Mouse (Mus musculus): ENCODE results near the gene Phc2.

- no peak for TF ChIP-seq CTCF (IDR thresholded peaks at IDR 0.05 in 2 of 3, conservative IDR thresholded peaks at IDR 0.05 in 1 of 3; ENCODE audit: control insufficient read depth in 1 of 3, insufficient read depth in 1 of 3, low read depth in 2 of 3, low read length in 3 of 3, poor library complexity in 1 of 3, severe bottlenecking in 1 of 3)
- no peak for TF ChIP-seq JUND (IDR thresholded peaks at IDR 0.05; ENCODE audit: low read depth, low read length)
- TF ChIP-seq ETS1 (IDR thresholded peaks at IDR 0.05; ENCODE audit: low read depth, low read length) = no peak
- no peak for TF ChIP-seq TAL1 (IDR thresholded peaks at IDR 0.05; ENCODE audit: low read length)
- TF ChIP-seq POLR2A (IDR thresholded peaks at IDR 0.05; ENCODE audit: control insufficient read depth in 1 of 2, insufficient read depth in 1 of 2, low read depth in 1 of 2, low read length in 2 of 2, poor library complexity in 1 of 2) = no peak
- no peak for TF ChIP-seq BHLHE40 (IDR thresholded peaks at IDR 0.05; ENCODE audit: borderline replicate concordance, low read depth, low read length)
Measured at GRCm38 (mm10) chr4:128654505-128655381, at the start of gene Phc2.

All from MEL (cell line).